Mouse (Mus musculus): ENCODE data around the gene Mapk12. TPM values are rescaled to one million over a fixed set of nuclear protein-coding genes. Genes with fewer than 3 reads are reported as not detected.

The Mapk12 gene
- polyA plus RNA-seq, 1 experiment from 2014 or later: 23.0 TPM

DNA sequence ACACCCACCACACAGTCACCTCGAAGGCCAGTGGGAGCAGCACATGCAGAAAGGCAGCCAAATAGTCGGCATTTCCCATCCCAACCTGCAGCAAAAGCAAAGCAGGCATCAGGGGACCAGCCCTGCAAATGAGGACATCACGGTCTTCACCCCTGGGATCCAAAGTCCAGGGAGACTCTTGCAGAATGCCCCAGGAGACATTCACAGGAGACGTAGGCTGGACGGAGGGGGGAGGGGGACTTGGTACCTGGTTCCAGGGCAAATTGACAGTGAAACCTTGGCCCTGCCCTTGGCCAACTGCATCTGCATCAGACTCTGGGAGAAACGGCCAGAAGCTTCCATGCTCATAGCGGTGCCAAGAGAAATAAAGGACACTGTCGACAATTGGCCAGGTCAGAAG lies 13.9 kb downstream of the Mapk12 start:
- Histone ChIP-seq H3K36me3 (ENCODE audit: control insufficient read depth, insufficient read depth, low read length) (peaks cover 34% of the 10 kb centered on the region), H3K4me3 (ENCODE audit: control insufficient read depth in 1 of 2, insufficient read depth in 1 of 2, low read depth in 1 of 2, low read length in 2 of 2) (no peak overlapping the region), H3K27me3 (ENCODE audit: control insufficient read depth, insufficient read depth, low read length) (no peaks in the 10 kb centered on the region), H3K9ac (ENCODE audit: low read length) (no peak overlapping the region), H3K9me3 (ENCODE audit: control insufficient read depth, low read length) (no peaks in the 10 kb centered on the region), H3K4me1 (ENCODE audit: control insufficient read depth in 2 of 2, insufficient read depth in 2 of 2, low read length in 2 of 2) (peaks cover 20 to 29% of the 10 kb centered on the region in 2 experiments), H3K4me2 (ENCODE audit: low read length) (no peak overlapping the region), H3K27ac (replicated peaks in 1 of 2; ENCODE audit: control insufficient read depth in 1 of 2, insufficient read depth in 1 of 2, low read depth in 2 of 2, low read length in 2 of 2) (no peak overlapping the region)
- ATAC-seq (ENCODE audit: insufficient number of reproducible peaks, insufficient read depth, low FRiP score, low read depth): no peak
- 88% methylated on average over 8 of the region's 8 CpGs for WGBS

DNA sequence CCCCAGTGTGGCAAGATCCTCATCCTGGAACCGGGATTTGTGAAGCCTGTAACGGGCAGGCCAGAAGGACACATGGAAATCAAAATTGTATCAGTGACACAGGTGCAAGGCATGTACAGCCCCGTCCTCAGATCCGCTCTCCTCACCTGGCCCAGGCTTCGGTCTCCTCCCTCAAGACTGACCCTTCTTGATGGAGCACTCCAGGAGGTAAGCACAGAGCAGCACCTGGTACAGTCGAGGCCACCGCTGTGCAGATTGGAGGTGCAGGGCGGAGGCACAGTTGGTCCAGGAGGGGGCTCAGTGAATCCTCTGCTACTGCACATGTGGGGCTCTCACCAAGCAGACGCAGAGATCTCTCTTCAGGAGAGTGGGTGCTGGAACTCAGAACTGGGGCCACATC lies 15.2 kb downstream of the Mapk12 start:
- Histone ChIP-seq H3K27ac (replicated peaks in 1 of 2; ENCODE audit: control insufficient read depth in 1 of 2, insufficient read depth in 1 of 2, low read depth in 2 of 2, low read length in 2 of 2) (no peak overlapping the region), H3K9ac (ENCODE audit: low read length) (no peak overlapping the region), H3K27me3 (ENCODE audit: control insufficient read depth, insufficient read depth, low read length) (no peaks in the 10 kb centered on the region), H3K4me1 (ENCODE audit: control insufficient read depth in 2 of 2, insufficient read depth in 2 of 2, low read length in 2 of 2) (peaks cover 20 to 39% of the 10 kb centered on the region in 2 experiments), H3K9me3 (ENCODE audit: control insufficient read depth, low read length) (no peaks in the 10 kb centered on the region), H3K4me3 (ENCODE audit: control insufficient read depth in 1 of 2, insufficient read depth in 1 of 2, low read depth in 1 of 2, low read length in 2 of 2) (no peak overlapping the region), H3K4me2 (ENCODE audit: low read length) (no peak overlapping the region), H3K36me3 (ENCODE audit: control insufficient read depth, insufficient read depth, low read length) (peaks cover 27% of the 10 kb centered on the region)
- ATAC-seq (ENCODE audit: insufficient number of reproducible peaks, insufficient read depth, low FRiP score, low read depth): no peak
- 87% methylated on average over 9 of the region's 9 CpGs for WGBS

DNA sequence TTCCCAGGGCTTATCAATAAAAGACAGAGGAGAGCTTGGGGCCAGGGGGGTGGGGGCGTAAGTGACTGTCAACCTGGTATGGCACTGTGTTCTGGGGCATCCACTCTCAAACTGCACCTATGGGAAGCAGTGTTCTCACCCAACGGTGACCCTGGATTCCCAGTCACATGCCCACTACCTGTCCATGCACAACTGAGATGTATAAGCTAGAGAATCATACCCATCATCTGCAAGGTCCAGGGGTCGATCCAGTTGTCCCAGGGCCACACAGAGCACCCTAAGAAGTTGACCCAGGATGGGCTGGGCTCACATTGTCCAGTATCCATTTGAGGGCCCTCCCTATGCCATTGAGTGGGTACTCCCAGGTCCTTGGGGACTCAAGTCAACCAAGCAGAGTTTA lies 16.2 kb downstream of the Mapk12 start:
- Histone ChIP-seq H3K27ac (replicated peaks in 1 of 2; ENCODE audit: control insufficient read depth in 1 of 2, insufficient read depth in 1 of 2, low read depth in 2 of 2, low read length in 2 of 2) (no peak overlapping the region), H3K36me3 (ENCODE audit: control insufficient read depth, insufficient read depth, low read length) (peaks cover 32% of the 10 kb centered on the region), H3K27me3 (ENCODE audit: control insufficient read depth, insufficient read depth, low read length) (no peaks in the 10 kb centered on the region), H3K4me2 (ENCODE audit: low read length) (no peak overlapping the region), H3K4me3 (ENCODE audit: control insufficient read depth in 1 of 2, insufficient read depth in 1 of 2, low read depth in 1 of 2, low read length in 2 of 2) (no peak overlapping the region), H3K4me1 (ENCODE audit: control insufficient read depth in 2 of 2, insufficient read depth in 2 of 2, low read length in 2 of 2) (peaks cover 20 to 42% of the 10 kb centered on the region in 2 experiments), H3K9me3 (ENCODE audit: control insufficient read depth, low read length) (no peaks in the 10 kb centered on the region), H3K9ac (ENCODE audit: low read length) (no peak overlapping the region)
- ATAC-seq (ENCODE audit: insufficient number of reproducible peaks, insufficient read depth, low FRiP score, low read depth): no peak
- WGBS: 94% methylated on average over 3 of the region's 3 CpGs

DNA sequence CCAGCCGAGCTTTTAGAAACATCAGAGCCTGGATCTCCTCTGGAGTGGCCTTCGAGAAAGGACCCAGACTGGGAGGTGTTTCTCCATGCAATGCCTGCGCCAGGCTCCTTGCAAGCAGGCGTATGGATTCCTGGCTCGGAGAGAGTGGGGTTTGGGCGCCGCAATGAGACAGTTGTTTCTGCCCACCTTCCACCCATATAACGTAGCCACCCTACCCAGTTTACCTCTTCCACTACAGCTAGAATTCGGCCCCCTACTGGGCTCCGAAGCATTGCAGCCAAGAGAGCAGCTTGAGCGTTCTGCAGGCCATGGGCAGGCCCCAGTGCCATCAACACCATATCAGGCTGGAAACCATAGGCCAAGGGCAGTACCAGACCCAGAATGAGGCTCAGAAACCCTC lies 16.9 kb downstream of the Mapk12 start:
- Histone ChIP-seq H3K36me3 (ENCODE audit: control insufficient read depth, insufficient read depth, low read length) (peaks cover 38% of the 10 kb centered on the region), H3K4me2 (ENCODE audit: low read length) (peak overlapping the region; percentile 97), H3K4me3 (ENCODE audit: control insufficient read depth in 1 of 2, insufficient read depth in 1 of 2, low read depth in 1 of 2, low read length in 2 of 2) (peak overlapping the region; percentile 81 to 96), H3K9me3 (ENCODE audit: control insufficient read depth, low read length) (no peaks in the 10 kb centered on the region), H3K27ac (replicated peaks in 1 of 2; ENCODE audit: control insufficient read depth in 1 of 2, insufficient read depth in 1 of 2, low read depth in 2 of 2, low read length in 2 of 2) (peak overlapping the region; percentile 66 to 74; a peak in 3 of 4 replicates), H3K27me3 (ENCODE audit: control insufficient read depth, insufficient read depth, low read length) (no peaks in the 10 kb centered on the region), H3K9ac (ENCODE audit: low read length) (peak overlapping the region; percentile 96), H3K4me1 (ENCODE audit: control insufficient read depth in 2 of 2, insufficient read depth in 2 of 2, low read length in 2 of 2) (peaks cover 20 to 38% of the 10 kb centered on the region in 2 experiments)
- 31% methylated on average over 11 of the region's 11 CpGs for WGBS
- no peak for ATAC-seq (ENCODE audit: insufficient number of reproducible peaks, insufficient read depth, low FRiP score, low read depth)

DNA sequence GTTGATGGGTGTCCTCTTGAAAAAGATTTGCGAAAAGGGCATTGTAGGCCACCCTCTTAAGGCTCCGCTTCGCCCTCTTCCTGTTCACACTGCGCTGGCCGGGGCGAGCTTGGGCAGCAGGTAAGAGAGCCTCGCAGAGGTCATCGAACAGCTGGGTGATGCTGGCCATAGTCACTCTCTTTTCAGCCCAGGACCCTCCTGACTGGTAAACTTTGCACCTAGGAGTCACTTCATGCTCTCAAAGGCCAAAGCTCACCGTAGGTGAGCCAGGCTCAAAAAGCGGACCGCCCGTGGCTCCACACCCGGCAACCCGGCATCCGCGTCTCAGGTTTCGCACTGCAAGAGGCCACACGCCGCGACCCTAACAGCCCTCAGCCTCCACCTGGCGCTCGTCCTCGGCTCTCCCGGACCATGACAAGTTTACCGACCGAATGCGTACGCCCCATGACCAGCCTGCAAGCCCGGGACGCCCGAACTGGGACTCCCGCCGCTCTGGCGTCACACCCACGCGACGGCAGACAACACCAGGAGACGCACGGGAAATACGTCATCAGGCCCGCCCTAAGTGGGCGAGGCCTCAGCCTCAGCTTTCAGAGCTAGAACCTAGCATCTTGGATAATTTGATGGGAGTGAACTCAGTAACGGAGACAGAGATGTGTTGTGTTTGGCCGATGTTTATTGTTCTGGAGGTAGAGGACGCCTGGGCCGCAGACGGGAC lies 17.7 kb downstream of the Mapk12 start, which contains the start of gene Tubgcp6:
Gene Tubgcp6 (minus strand): TSS at position 464 of the 718 bp plus-strand sequence.
- peaks cover 16 to 34% of the 10 kb centered on the region in 2 experiments for H3K4me1 ChIP-seq (ENCODE audit: control insufficient read depth in 2 of 2, insufficient read depth in 2 of 2, low read length in 2 of 2)
- no peaks in the 10 kb centered on the region for H3K9me3 ChIP-seq (ENCODE audit: control insufficient read depth, low read length)
- H3K36me3 ChIP-seq (ENCODE audit: control insufficient read depth, insufficient read depth, low read length): peaks cover 45% of the 10 kb centered on the region
- no peaks in the 10 kb centered on the region for H3K27me3 ChIP-seq (ENCODE audit: control insufficient read depth, insufficient read depth, low read length)
- peak; percentile 81 for ATAC-seq (ENCODE audit: insufficient number of reproducible peaks, insufficient read depth, low FRiP score, low read depth)
- H3K9ac ChIP-seq (ENCODE audit: low read length): peak within 1 kb of the TSS; percentile 96
- peak within 1 kb of the TSS; percentile 97 for H3K4me2 ChIP-seq (ENCODE audit: low read length)
- under 1% methylated on average over 47 of the region's 47 CpGs for WGBS
- H3K4me3 ChIP-seq (ENCODE audit: control insufficient read depth in 1 of 2, insufficient read depth in 1 of 2, low read depth in 1 of 2, low read length in 2 of 2): peak within 1 kb of the TSS; percentile 81 to 96
- peak within 1 kb of the TSS; percentile 66 to 74 for H3K27ac ChIP-seq (replicated peaks in 1 of 2; ENCODE audit: control insufficient read depth in 1 of 2, insufficient read depth in 1 of 2, low read depth in 2 of 2, low read length in 2 of 2)

DNA sequence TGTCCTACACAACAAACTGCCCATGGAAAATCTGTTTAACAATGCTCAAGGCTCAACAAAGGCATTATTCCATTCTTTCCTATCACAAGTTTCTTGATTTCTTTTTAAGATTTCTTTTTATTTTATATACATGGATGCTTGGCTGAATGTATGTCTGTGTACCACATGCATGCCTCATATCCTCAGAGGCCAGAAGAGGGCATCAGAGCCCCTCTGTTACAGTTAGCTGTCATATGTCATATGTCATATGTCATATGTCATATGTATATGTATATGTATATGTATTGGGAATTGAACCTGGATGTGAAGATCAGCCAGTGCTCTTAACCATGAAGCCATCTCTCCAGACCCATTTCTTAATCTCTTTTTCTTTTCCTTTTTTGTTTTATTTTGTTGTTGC lies 22.5 kb downstream of the Mapk12 start:
- Histone ChIP-seq H3K9me3 (ENCODE audit: control insufficient read depth, low read length) (no peaks in the 10 kb centered on the region), H3K27me3 (ENCODE audit: control insufficient read depth, insufficient read depth, low read length) (no peaks in the 10 kb centered on the region), H3K9ac (ENCODE audit: low read length) (no peak overlapping the region), H3K36me3 (ENCODE audit: control insufficient read depth, insufficient read depth, low read length) (peaks cover 67% of the 10 kb centered on the region), H3K4me1 (ENCODE audit: control insufficient read depth in 2 of 2, insufficient read depth in 2 of 2, low read length in 2 of 2) (peaks cover 7 to 22% of the 10 kb centered on the region in 2 experiments), H3K4me3 (ENCODE audit: control insufficient read depth in 1 of 2, insufficient read depth in 1 of 2, low read depth in 1 of 2, low read length in 2 of 2) (no peak overlapping the region), H3K27ac (replicated peaks in 1 of 2; ENCODE audit: control insufficient read depth in 1 of 2, insufficient read depth in 1 of 2, low read depth in 2 of 2, low read length in 2 of 2) (no peak overlapping the region), H3K4me2 (ENCODE audit: low read length) (no peak overlapping the region)
- ATAC-seq (ENCODE audit: insufficient number of reproducible peaks, insufficient read depth, low FRiP score, low read depth): no peak

DNA sequence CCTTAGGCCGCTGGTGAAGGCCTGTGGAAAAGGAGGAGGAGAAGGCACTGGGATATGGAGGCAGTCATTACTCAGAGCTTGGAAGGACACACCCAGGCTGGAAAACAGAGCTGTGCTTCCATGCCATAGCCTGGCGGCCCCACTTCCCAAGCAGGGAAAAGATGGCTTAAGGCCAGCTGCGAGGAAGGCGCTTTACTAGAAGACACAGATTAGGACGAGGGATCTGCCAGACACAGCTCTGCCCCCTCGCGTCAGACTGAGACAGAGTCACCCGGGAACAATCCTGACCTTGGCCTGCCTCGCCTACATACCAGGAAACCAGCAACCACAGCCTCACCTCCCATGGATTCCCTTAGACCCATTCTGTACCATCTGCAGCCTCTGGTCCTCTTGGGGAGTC lies 30.4 kb downstream of the Mapk12 start:
- H3K27ac ChIP-seq (replicated peaks in 1 of 2; ENCODE audit: control insufficient read depth in 1 of 2, insufficient read depth in 1 of 2, low read depth in 2 of 2, low read length in 2 of 2): no peak overlapping the region
- peaks cover 96% of the 10 kb centered on the region for H3K36me3 ChIP-seq (ENCODE audit: control insufficient read depth, insufficient read depth, low read length)
- ATAC-seq (ENCODE audit: insufficient number of reproducible peaks, insufficient read depth, low FRiP score, low read depth): peak; percentile 51; the same call in 1 of the 2 replicates
- no peak overlapping the region for H3K4me3 ChIP-seq (ENCODE audit: control insufficient read depth in 1 of 2, insufficient read depth in 1 of 2, low read depth in 1 of 2, low read length in 2 of 2)
- H3K9me3 ChIP-seq (ENCODE audit: control insufficient read depth, low read length): no peaks in the 10 kb centered on the region
- H3K4me1 ChIP-seq (ENCODE audit: control insufficient read depth in 2 of 2, insufficient read depth in 2 of 2, low read length in 2 of 2): no peaks in the 10 kb centered on the region
- no peaks in the 10 kb centered on the region for H3K27me3 ChIP-seq (ENCODE audit: control insufficient read depth, insufficient read depth, low read length)
- H3K9ac ChIP-seq (ENCODE audit: low read length): no peak overlapping the region
- 58% methylated on average over 9 of the region's 9 CpGs for WGBS
- H3K4me2 ChIP-seq (ENCODE audit: low read length): no peak overlapping the region

DNA sequence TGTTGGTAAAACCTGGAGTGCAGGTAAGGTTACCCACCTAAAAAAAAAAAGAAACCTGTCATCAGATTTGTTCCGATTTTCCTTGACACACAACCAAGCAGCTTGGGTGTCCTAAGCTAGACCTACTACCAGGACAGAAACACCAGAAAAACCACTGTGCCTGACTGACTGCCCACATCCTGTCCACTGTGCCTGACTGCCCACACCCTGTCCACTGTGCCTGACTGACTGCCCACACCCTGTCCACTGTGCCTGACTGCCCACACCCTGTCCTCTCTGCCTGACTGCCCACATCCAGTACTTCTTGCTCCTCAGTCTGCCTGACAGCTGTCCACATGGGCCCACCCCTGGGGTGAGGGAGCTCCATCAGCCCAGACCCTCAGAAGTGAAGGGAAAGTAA lies 33.5 kb downstream of the Mapk12 start:
- H3K4me1 ChIP-seq (ENCODE audit: control insufficient read depth in 2 of 2, insufficient read depth in 2 of 2, low read length in 2 of 2): no peaks in the 10 kb centered on the region
- 87% methylated on average over 1 of the region's 1 CpGs for WGBS
- H3K27ac ChIP-seq (replicated peaks in 1 of 2; ENCODE audit: control insufficient read depth in 1 of 2, insufficient read depth in 1 of 2, low read depth in 2 of 2, low read length in 2 of 2): no peak overlapping the region

More for the DNA sequence above, 33.5 kb downstream of the Mapk12 start:
- H3K36me3 ChIP-seq (ENCODE audit: control insufficient read depth, insufficient read depth, low read length): peaks cover 100% of the 10 kb centered on the region
- no peak overlapping the region for H3K4me2 ChIP-seq (ENCODE audit: low read length)
- no peak overlapping the region for H3K4me3 ChIP-seq (ENCODE audit: control insufficient read depth in 1 of 2, insufficient read depth in 1 of 2, low read depth in 1 of 2, low read length in 2 of 2)
- no peak for ATAC-seq (ENCODE audit: insufficient number of reproducible peaks, insufficient read depth, low FRiP score, low read depth)
- no peaks in the 10 kb centered on the region for H3K27me3 ChIP-seq (ENCODE audit: control insufficient read depth, insufficient read depth, low read length)
- no peak overlapping the region for H3K9ac ChIP-seq (ENCODE audit: low read length)
- no peaks in the 10 kb centered on the region for H3K9me3 ChIP-seq (ENCODE audit: control insufficient read depth, low read length)
